Mouse (Mus musculus): Measurements from ENCODE around the gene Otor.

Otor gene

DNA sequence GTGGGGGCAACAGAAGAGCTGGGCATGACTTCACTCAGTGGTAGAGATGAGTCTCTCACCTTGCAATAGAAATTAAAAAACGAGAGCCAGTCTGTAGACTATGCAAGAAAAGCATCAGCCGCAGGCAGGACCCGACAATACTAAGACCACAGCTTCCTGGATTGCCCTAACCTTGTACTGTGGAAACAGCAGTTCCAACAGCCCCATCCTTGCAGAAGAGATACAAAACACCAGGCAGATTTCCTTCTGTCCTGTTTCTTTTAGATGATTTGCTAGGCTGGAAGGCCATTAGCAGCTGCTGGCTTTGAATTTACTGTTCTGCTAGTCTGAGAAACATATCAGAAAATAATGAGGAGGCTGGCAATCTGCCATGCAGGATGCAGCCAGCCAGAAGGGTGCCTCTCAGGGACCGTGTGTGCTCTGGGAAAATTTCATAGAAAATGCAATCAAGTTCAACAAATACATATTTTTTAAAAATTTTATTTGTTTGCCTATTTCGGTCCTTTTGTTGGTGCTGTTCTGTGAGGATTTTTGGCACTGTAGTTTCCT lies 52.9 kb downstream of the Otor start:
- DNase-seq (ENCODE audit: low spot score), result peak; percentile 9

Measured in ovary, adult 18-20 months (tissue).